Mouse (Mus musculus) neural tube, embryonic 14.5 days (tissue): ENCODE measurements around the gene 4933427D14Rik. TPM values are rescaled to one million over a fixed set of nuclear protein-coding genes. Genes with fewer than 3 reads are reported as not detected.

Source experiments
- ATAC-seq: fragments of 200-750 bp; cut with Nextera tagmentation; 2 replicates; pipeline ENCODE4 v1.8.0; 2017; ENCODE audit warnings: low read depth, mild to moderate bottlenecking, moderate TSS enrichment, moderate library complexity
- H3K27ac ChIP-seq: fragments of 300-500 bp; sonication (generic); 2 replicates; pipeline ENCODE4 v1.5.1; 2014; ENCODE audit warnings: low read depth, mild to moderate bottlenecking, control low read depth, low read length, moderate library complexity, mixed read lengths
- H3K27me3 ChIP-seq: fragments of 300-500 bp; sonication (generic); 2 replicates; pipeline ENCODE4 v1.6.1; 2014; ENCODE audit warnings: low read length; ENCODE audit not compliant: control insufficient read depth, insufficient read depth
- H3K36me3 ChIP-seq: fragments of 300-500 bp; sonication (generic); 2 replicates; pipeline ENCODE4 v1.6.1; 2014; ENCODE audit warnings: low read length, mixed read lengths; ENCODE audit not compliant: control insufficient read depth, insufficient read depth
- H3K4me1 ChIP-seq: fragments of 300-500 bp; sonication (generic); 2 replicates; pipeline ENCODE4 v1.6.1; 2014; ENCODE audit warnings: low read length; ENCODE audit not compliant: control insufficient read depth, insufficient read depth
- H3K4me2 ChIP-seq: fragments of 300-500 bp; sonication (generic); 2 replicates; pipeline ENCODE4 v1.6.1; 2014; ENCODE audit warnings: mild to moderate bottlenecking, low read depth, low read length, control low read depth
- H3K4me3 ChIP-seq: fragments of 300-500 bp; sonication (generic); 2 replicates; pipeline ENCODE4 v1.5.1; 2014; ENCODE audit warnings: low read depth, low read length, control low read depth, mixed read lengths
- H3K9ac ChIP-seq: fragments of 300-500 bp; sonication (generic); replicated peaks from 2 replicates; pipeline ENCODE4 v1.6.1; 2014; ENCODE audit warnings: low read depth, mild to moderate bottlenecking, control low read depth, low read length, mixed read lengths
- H3K9me3 ChIP-seq: fragments of 300-500 bp; sonication (generic); 2 replicates; pipeline ENCODE4 v1.6.1; 2016; ENCODE audit warnings: low read length; ENCODE audit not compliant: control insufficient read depth
- WGBS: fragments of 180-500 bp; shearing (Covaris S2); extraction: QIAGEN DNeasy Blood & Tissue Kit; methylation state at CpG from one replicate; pipeline ENCODE4 v1.1.7; 2014; 5-methylcytosine and 5-hydroxymethylcytosine counted together
- polyA plus RNA-seq: library from polyadenylated mRNA; unstranded; fragments of >200 nt; fragmentation: Nextera tagmentation; extraction: Ambion mirVana; gene quantifications from 2 replicates; pipeline ENCODE4 v1.2.1, GENCODE M21; 2014

4933427D14Rik gene
- polyA plus RNA-seq, 1 experiment from 2014 or later: 20.1 TPM

DNA sequence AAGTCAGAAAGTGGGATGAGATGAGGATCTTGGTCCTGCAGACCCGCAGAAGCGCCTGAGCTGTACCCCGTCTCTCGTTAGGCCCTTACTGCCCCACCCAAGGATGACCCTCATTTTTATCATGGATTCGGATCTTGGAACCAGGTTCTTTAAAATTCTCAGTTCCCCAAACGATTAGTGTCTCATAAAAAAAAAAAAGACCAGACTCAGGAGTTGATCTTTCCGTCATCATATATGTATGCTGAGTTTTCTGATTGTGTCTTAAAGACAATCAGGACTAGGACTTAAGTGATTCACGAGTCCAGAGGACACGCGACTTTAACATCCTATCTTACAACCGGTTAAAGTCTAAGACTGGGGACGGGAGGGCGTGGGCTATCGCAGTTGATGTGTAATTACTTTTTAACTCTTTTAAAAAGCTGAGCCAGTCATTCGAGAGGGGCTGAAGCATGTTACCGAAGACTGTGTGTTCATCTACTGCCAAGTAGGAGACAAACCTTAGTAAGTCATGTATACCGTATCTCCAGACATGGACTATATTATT, 647 bp upstream of the 4933427D14Rik start:
- Histone ChIP-seq H3K9me3 (no peaks in the 10 kb centered on the region), H3K4me3 (peak overlapping the region; percentile 48), H3K9ac (peak overlapping the region; percentile 82), H3K27ac (no peak overlapping the region; the same call in 1 of the 2 replicates), H3K4me2 (peak overlapping the region; percentile 91), H3K36me3 (peaks cover 27% of the 10 kb centered on the region), H3K4me1 (peaks cover 14% of the 10 kb centered on the region), H3K27me3 (no peaks in the 10 kb centered on the region)
- ATAC-seq: no peak; the same call in 1 of the 2 replicates
- 20% methylated on average over 17 of the region's 17 CpGs for WGBS

DNA sequence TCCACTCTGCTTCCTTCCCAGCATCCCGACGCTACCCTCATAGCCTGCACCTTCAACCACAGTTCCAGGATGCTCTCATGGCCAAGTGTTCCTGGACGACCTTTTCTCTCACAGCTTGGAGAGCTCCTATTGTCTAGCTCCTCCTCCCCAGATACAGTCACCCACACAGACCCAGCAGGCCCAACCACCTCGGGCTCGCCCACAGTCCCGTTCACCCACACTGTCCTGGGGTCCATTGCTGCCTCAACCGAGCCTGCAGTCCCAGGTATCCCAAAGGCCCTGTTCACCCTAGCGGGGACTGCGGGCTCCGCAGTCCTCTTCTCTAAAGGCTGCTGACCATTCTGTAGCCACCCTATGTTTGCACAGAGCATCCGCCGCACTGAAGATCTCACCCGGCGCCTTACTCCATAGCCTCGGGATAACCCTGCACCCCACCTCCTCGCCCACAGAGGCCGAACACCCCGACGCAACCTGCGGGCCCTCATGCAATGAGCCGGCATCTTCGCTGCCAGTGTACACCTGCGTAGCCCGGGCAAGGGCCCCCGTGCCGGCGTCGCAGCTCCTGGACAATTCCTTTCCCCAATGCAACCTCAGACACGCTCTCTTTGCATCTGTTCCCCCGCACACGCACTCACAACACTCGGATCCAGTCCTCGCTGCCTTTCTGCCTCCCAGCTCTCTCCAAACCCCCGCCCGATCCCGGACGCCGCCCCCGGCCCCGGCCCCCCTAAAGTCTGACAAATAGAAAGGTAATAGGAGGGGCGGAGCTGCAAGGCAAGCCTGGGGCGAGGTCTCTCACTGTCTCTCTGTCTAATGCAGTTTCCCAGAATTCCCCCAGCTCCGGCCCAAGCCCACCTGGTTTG, 687 bp downstream of the 4933427D14Rik start, which contains the start of gene Gm43951:
Gm43951 (minus strand) TSS at position 500 of the 863 bp plus-strand sequence.
- 1% methylated on average over 43 of the region's 43 CpGs for WGBS
- ATAC-seq: peak; percentile 62
- H3K9me3 ChIP-seq: no peaks in the 10 kb centered on the region

DNA sequence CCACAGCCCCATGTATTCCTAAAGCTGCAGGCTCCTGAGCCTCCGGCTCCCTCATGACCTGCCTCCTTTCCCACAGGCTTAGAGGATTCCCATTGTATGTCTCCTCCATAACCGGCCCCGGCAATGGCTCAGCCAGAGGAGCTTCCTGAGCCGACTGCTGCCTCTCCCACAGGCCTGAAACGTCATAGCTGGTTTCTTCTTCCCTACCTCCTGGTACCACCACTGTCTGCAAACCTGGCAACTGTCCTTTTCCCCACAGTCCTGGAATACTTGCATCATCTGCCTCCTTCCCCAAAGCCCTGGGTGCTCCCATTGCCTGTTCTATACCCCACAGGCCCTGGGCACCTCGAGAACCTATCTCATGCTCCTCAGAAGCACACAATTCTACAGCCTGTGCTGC, 2.0 kb downstream of the 4933427D14Rik start:
- H3K4me3 ChIP-seq: 0 out of 2 replicates have a peak overlapping the region, but pooled peaks have one; percentile 48
- peaks cover 11% of the 10 kb centered on the region; the same call in 1 of the 2 replicates for H3K36me3 ChIP-seq
- H3K9me3 ChIP-seq: no peaks in the 10 kb centered on the region
- 88% methylated on average over 6 of the region's 6 CpGs for WGBS
- H3K4me2 ChIP-seq: peak overlapping the region; percentile 91
- no peak overlapping the region for H3K9ac ChIP-seq
- H3K4me1 ChIP-seq: peaks cover 14% of the 10 kb centered on the region
- no peaks in the 10 kb centered on the region for H3K27me3 ChIP-seq
- no peak for ATAC-seq
- no peak overlapping the region for H3K27ac ChIP-seq

More for the DNA sequence above, 687 bp downstream of the 4933427D14Rik start, which contains the start of gene Gm43951:
- H3K9ac ChIP-seq: peak within 1 kb of the TSS; percentile 82
- peaks cover 14% of the 10 kb centered on the region for H3K4me1 ChIP-seq
- peak within 1 kb of the TSS; percentile 91 for H3K4me2 ChIP-seq
- H3K36me3 ChIP-seq: peaks cover 22% of the 10 kb centered on the region
- H3K27ac ChIP-seq: peak within 1 kb of the TSS; percentile 73
- H3K4me3 ChIP-seq: peak within 1 kb of the TSS; percentile 48
- H3K27me3 ChIP-seq: no peaks in the 10 kb centered on the region

DNA sequence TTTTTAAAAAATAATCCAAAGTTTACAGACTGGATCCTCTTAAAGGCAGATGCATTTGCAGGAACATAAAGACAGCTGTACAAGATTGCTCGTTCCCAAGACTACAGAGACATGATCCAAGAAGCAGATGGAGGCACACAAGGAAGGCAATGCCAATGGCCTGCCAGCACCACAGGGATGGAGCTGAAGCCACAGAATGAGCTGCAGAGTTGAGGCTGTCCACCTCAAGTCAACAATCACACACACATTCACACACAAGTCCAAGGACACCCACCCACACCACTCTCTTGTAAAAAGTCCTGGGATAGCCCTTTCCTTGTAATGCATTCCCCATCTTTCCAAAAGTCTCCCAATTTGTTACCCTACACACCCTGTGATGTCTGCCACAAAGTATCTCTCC, 3.8 kb downstream of the 4933427D14Rik start:
- Histone ChIP-seq H3K27ac (no peak overlapping the region), H3K27me3 (no peaks in the 10 kb centered on the region), H3K9ac (no peak overlapping the region), H3K36me3 (peaks cover 2% of the 10 kb centered on the region; the same call in 1 of the 2 replicates), H3K4me3 (no peak overlapping the region), H3K4me1 (peaks cover 14% of the 10 kb centered on the region), H3K9me3 (no peaks in the 10 kb centered on the region), H3K4me2 (no peak overlapping the region)
- WGBS: 95% methylated on average over 1 of the region's 1 CpGs
- no peak for ATAC-seq

DNA sequence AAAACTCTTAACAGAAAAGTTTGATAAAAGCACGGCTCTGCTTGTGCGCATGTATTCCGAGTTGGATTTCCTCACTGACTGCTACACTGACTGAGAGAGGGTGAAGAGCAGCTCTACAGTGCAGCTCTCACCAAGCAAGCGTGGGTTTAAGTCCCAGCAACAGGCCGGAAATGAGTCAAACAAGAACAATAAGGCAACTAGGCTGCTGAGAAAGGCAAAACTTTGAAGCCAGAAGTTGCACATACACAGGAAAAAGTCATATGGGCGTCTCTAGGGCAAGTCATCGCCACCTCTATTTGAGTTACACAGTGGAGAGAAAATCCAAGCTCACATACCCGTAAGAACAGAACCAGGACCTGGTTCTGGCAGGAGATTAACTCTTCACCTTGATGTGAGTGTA, 10.8 kb downstream of the 4933427D14Rik start:
- H3K4me3 ChIP-seq: no peak overlapping the region
- no peaks in the 10 kb centered on the region for H3K27me3 ChIP-seq
- no peak for ATAC-seq
- peaks cover 16% of the 10 kb centered on the region for H3K36me3 ChIP-seq
- H3K4me2 ChIP-seq: no peak overlapping the region
- no peak overlapping the region for H3K9ac ChIP-seq
- WGBS: 91% methylated on average over 8 of the region's 8 CpGs
- no peak overlapping the region for H3K27ac ChIP-seq
- H3K9me3 ChIP-seq: no peaks in the 10 kb centered on the region
- no peaks in the 10 kb centered on the region for H3K4me1 ChIP-seq

DNA sequence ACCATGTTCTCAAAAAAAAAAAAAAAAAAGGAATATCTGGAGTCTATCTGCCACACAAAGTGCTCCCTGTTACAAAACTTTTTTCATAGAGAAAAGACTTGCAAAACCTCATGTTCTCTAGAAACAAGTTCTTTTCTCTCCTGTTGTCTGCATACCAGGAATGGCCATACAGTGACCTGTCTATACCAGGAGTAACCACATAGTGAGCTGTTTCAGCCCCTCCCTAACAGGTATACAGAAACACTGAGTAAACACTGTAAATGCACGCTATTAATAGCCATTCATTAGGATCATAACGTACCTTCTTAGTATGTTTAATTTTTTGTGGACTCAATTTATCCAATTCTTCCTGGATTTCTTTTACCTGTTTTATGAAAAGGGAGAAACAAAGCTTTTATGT, 13.0 kb downstream of the 4933427D14Rik start:
- H3K4me1 ChIP-seq: no peaks in the 10 kb centered on the region
- no peak for ATAC-seq
- H3K36me3 ChIP-seq: peaks cover 32% of the 10 kb centered on the region
- H3K27ac ChIP-seq: no peak overlapping the region
- no peak overlapping the region for H3K4me2 ChIP-seq
- no peaks in the 10 kb centered on the region for H3K9me3 ChIP-seq
- H3K27me3 ChIP-seq: no peaks in the 10 kb centered on the region
- no peak overlapping the region for H3K4me3 ChIP-seq
- no peak overlapping the region for H3K9ac ChIP-seq
- whole genome bisulfite sequencing: 94% methylated on average over 2 of the region's 2 CpGs

DNA sequence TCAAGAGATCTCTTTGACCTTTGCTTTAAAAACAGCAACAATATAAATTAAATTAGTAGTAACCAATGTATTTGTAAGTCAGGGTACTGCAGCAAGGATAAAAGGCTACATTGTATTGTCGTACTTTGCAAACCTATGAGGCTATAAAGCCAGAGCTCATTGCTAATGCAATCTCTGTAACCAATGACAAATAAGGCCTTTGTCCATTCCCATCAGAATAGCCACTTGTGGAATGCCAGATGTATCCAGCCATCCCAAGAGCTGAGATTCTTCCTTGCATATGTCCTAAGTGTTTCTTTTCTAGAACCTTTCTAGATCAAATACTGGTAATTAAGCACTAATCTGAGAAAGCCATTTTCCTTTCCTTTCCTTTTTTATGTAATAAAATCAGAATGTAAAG, 16.4 kb downstream of the 4933427D14Rik start:
- ATAC-seq: no peak
- Histone ChIP-seq H3K9me3 (no peaks in the 10 kb centered on the region), H3K27me3 (no peaks in the 10 kb centered on the region), H3K4me3 (no peak overlapping the region), H3K9ac (no peak overlapping the region), H3K4me1 (no peaks in the 10 kb centered on the region), H3K27ac (no peak overlapping the region), H3K36me3 (peaks cover 18% of the 10 kb centered on the region), H3K4me2 (no peak overlapping the region)
- WGBS: 69% methylated on average over 1 of the region's 1 CpGs

DNA sequence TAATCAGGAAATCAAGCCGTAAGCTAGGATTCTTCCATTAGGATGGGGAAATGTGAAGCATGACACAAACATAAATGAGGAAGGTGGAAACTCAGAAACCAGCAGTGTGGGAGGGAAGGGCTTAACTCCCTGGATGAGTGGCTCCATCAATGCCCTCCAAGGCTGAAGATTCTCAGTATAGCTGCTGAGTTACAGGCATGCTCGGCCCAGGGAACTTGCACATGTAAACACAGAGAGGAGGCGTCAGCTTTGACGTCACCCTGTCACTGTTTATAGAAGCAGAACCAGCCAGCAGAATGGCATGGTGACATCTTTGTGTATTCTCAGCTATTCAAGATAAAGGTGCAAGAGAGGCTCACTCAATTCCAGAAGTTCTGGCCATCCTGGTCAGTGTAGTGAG, 23.0 kb downstream of the 4933427D14Rik start:
- Histone ChIP-seq H3K4me3 (no peak overlapping the region), H3K4me2 (no peak overlapping the region), H3K36me3 (0 out of 2 replicates have a peak, but pooled peaks cover 4% of the 10 kb centered on the region), H3K27me3 (no peaks in the 10 kb centered on the region), H3K27ac (no peak overlapping the region), H3K9me3 (no peaks in the 10 kb centered on the region), H3K9ac (no peak overlapping the region), H3K4me1 (no peaks in the 10 kb centered on the region)
- WGBS: 86% methylated on average over 4 of the region's 4 CpGs
- no peak for ATAC-seq

DNA sequence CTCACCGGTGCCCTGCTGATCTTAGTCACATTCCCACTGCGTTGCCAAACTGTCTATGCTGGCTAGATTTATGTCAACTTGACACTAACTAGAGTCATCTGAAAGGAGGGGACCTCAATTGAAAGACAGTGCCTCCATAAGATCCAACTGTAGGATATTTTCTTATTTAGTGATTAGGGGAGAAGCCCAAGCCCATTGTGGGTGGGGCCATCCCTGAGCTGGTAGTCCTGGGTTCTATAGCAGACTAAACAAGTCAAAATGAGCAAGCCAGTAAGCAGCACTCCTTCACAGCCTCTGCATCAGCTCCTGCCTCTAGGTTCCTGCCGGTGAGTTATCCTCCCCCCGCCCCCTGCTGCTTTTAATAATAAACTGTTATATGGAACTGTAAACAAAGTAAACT, 26.1 kb downstream of the 4933427D14Rik start:
- Histone ChIP-seq H3K4me2 (no peak overlapping the region), H3K9me3 (no peaks in the 10 kb centered on the region), H3K9ac (no peak overlapping the region), H3K4me3 (no peak overlapping the region), H3K4me1 (0 out of 2 replicates have a peak, but pooled peaks cover 3% of the 10 kb centered on the region), H3K27ac (no peak overlapping the region), H3K27me3 (no peaks in the 10 kb centered on the region), H3K36me3 (peaks cover 11% of the 10 kb centered on the region; the same call in 1 of the 2 replicates)
- no peak for ATAC-seq
- WGBS: 82% methylated on average over 4 of the region's 4 CpGs
